Mouse (Mus musculus) limb, embryonic 11.5 days (tissue): ENCODE measurements around the gene Itih5. TPM values are rescaled to one million over a fixed set of nuclear protein-coding genes. Genes with fewer than 3 reads are reported as not detected.

ENCODE experiments used
- ATAC-seq: fragments of 200-750 bp; cut with Nextera tagmentation; 2 replicates; pipeline ENCODE4 v1.8.0; 2017; ENCODE audit warnings: low read depth; ENCODE audit not compliant: insufficient number of reproducible peaks, low FRiP score, low TSS enrichment
- DNase-seq: peaks from one replicate; pipeline ENCODE4 v3.0.0-alpha.2; 2015; ENCODE audit warnings: low spot score
- H3K27ac ChIP-seq: fragments of 300-500 bp; sonication (generic); replicated peaks from 2 replicates; pipeline ENCODE4 v1.5.1; 2014; ENCODE audit warnings: low read depth, mild to moderate bottlenecking, low read length
- H3K27me3 ChIP-seq: fragments of 300-500 bp; sonication (generic); 2 replicates; pipeline ENCODE4 v1.6.1; 2014; ENCODE audit warnings: mild to moderate bottlenecking, low read length, mixed read lengths; ENCODE audit not compliant: control insufficient read depth, insufficient read depth
- H3K36me3 ChIP-seq: fragments of 300-500 bp; sonication (generic); 2 replicates; pipeline ENCODE4 v1.6.1; 2014; ENCODE audit warnings: mild to moderate bottlenecking, low read length, moderate library complexity, mixed read lengths; ENCODE audit not compliant: control insufficient read depth, insufficient read depth
- H3K4me1 ChIP-seq: fragments of 300-500 bp; sonication (generic); 2 replicates; pipeline ENCODE4 v1.6.1; 2014; ENCODE audit warnings: low read length, mixed read lengths; ENCODE audit not compliant: control insufficient read depth, insufficient read depth
- H3K4me2 ChIP-seq: fragments of 300-500 bp; sonication (generic); 2 replicates; pipeline ENCODE4 v1.6.1; 2014; ENCODE audit warnings: low read depth, mild to moderate bottlenecking, moderate library complexity; ENCODE audit not compliant: severe bottlenecking
- H3K4me3 ChIP-seq: fragments of 300-500 bp; sonication (generic); 2 replicates; pipeline ENCODE4 v1.5.1; 2014; ENCODE audit warnings: low read depth, low read length
- H3K9ac ChIP-seq: fragments of 300-500 bp; sonication (generic); 2 replicates; pipeline ENCODE4 v1.6.1; 2014; ENCODE audit warnings: mild to moderate bottlenecking, low read length
- H3K9me3 ChIP-seq: fragments of 300-500 bp; sonication (generic); 2 replicates; pipeline ENCODE4 v1.6.1; 2016; ENCODE audit warnings: low read length; ENCODE audit not compliant: control insufficient read depth
- whole genome bisulfite sequencing: fragments of 180-500 bp; shearing (Covaris S2); extraction: QIAGEN DNeasy Blood & Tissue Kit; methylation state at CpG from one replicate; pipeline ENCODE4 v1.1.7; 2014; 5-methylcytosine and 5-hydroxymethylcytosine counted together
- polyA plus RNA-seq: library from polyadenylated mRNA; unstranded; fragments of >200 nt; fragmentation: Nextera tagmentation; extraction: Ambion mirVana; gene quantifications from 2 replicates; pipeline ENCODE4 v1.2.1, GENCODE M21; 2014

The Itih5 gene
- polyA plus RNA-seq, 1 experiment from 2014 or later, result 2.0 TPM

DNA sequence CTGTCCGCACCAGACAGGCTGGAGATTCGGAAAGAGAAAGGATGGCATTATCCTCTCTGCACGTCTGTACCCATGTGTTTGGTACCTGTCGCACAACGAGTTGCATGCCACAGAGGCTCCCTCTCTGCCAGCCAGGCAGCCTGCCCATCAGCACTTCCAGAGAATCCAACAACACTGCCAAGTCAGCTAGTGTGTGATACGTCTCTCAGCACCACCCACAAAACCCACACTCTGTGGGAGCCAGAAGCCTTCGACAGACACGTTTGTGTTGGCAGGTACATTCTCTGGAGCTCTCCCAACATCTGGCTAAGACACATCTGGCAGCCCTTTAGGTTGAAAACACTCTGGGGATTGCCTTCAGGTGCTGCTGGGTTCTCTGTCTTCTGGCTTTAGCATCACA lies 6.2 kb upstream of the Itih5 start:
- Histone ChIP-seq H3K27me3 (no peaks in the 10 kb centered on the region), H3K4me3 (no peak overlapping the region), H3K9me3 (no peaks in the 10 kb centered on the region), H3K36me3 (no peaks in the 10 kb centered on the region), H3K9ac (no peak overlapping the region), H3K4me2 (no peak overlapping the region), H3K27ac (no peak overlapping the region), H3K4me1 (peaks cover 7% of the 10 kb centered on the region; the same call in 1 of the 2 replicates)
- DNase-seq (no peak), ATAC-seq (no peak)
- WGBS, result 82% methylated on average over 8 of the region's 8 CpGs

DNA sequence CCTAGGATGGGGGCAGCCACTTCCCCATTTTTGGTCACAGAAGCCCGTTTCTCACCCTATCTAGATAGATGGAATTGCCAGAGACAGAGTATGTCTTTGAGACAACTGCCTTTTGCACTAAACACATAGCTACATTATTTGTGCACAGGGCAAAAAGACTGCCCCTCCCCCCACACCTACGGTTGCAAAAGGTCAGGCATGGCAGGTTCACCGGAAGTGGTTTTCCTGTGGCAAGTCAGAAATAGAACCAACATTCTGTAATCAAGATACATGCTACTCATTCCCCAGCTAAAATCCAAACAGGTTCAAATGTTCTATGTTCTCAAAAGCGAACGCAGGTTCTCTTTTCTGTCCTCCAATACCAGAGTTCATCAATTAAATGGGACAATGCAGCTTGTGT lies 781 bp upstream of the Itih5 start:
- no peaks in the 10 kb centered on the region for H3K36me3 ChIP-seq
- H3K4me2 ChIP-seq, result no peak overlapping the region
- DNase-seq (no peak), ATAC-seq (no peak)
- H3K27me3 ChIP-seq, result no peaks in the 10 kb centered on the region
- H3K9ac ChIP-seq, result no peak overlapping the region
- no peak overlapping the region for H3K27ac ChIP-seq
- H3K4me3 ChIP-seq, result no peak overlapping the region
- peaks cover 5% of the 10 kb centered on the region; the same call in 1 of the 2 replicates for H3K4me1 ChIP-seq
- 78% methylated on average over 5 of the region's 5 CpGs for WGBS
- H3K9me3 ChIP-seq, result no peaks in the 10 kb centered on the region

DNA sequence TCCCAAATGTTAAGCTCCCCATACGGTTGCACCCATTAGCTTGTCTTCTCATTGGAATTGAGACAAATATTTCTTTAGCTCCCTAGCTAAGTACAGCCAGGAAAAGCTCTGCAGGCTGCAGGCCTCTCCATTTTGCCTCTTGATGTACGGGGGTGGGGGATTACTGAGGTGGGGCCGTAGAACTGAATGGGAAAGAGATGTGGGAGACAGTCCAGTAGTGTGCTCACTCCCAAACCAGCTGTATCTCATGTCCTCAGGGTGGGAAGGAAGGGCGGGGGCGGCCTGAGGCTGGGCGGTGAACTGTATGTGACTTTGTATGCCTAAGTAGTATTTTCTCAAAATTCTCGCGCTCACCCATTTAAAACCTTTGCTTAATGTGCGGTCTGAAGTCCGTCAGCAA lies 3.8 kb downstream of the Itih5 start:
- H3K9ac ChIP-seq, result no peak overlapping the region
- WGBS, result 86% methylated on average over 10 of the region's 10 CpGs

DNA sequence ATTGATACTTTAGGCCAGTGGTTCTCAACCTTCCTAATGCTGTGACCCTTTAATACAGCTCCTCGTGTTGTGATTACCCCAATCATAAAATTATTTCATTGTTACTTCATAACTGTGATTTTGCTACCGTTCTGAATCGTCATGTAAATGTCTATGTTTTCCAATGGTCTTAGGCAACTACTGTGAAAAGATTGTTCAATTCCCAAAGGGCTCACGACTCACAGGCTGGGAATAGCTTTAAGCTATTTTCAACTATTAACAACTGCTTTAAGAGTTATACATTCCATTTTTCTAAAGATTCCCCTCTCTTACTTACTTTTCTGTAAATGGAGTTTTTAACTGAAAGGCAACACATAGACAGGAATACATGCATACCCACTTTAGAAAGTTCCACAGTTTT lies 8.6 kb downstream of the Itih5 start:
- DNase-seq (no peak), ATAC-seq (no peak)
- Histone ChIP-seq H3K9me3 (no peaks in the 10 kb centered on the region), H3K9ac (no peak overlapping the region), H3K27ac (no peak overlapping the region), H3K4me2 (no peak overlapping the region), H3K36me3 (no peaks in the 10 kb centered on the region), H3K4me1 (peaks cover 3% of the 10 kb centered on the region; the same call in 1 of the 2 replicates), H3K27me3 (no peaks in the 10 kb centered on the region), H3K4me3 (no peak overlapping the region)
- 92% methylated on average over 4 of the region's 4 CpGs for WGBS

More for the DNA sequence above, 3.8 kb downstream of the Itih5 start:
- H3K9me3 ChIP-seq, result no peaks in the 10 kb centered on the region
- H3K27ac ChIP-seq, result no peak overlapping the region
- no peak overlapping the region for H3K4me2 ChIP-seq
- H3K4me3 ChIP-seq, result no peak overlapping the region
- ATAC-seq (no peak), DNase-seq (no peak)
- no peaks in the 10 kb centered on the region for H3K27me3 ChIP-seq
- H3K4me1 ChIP-seq, result peaks cover 5% of the 10 kb centered on the region; the same call in 1 of the 2 replicates
- no peaks in the 10 kb centered on the region for H3K36me3 ChIP-seq

DNA sequence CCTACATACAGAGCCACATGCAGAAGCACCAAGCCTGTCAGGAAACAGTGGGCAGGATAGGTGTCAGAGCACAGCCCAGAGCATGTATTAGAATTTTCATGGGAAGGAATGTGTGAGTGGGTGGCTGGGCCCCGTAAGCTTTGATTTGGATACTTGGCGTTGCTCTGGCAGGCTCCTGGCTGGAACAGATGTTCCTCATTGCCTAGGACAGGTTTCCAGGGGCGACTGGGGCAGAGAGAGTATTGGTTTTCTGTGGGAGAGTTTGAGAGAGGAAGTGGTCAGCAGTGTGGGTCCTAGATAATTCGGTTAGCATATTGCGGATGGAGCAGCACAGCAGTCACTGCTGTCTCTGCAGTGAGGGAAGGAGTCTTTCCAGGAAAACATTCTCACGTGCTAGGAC lies 13.3 kb downstream of the Itih5 start:
- H3K9me3 ChIP-seq, result no peaks in the 10 kb centered on the region
- H3K27ac ChIP-seq, result no peak overlapping the region
- no peak overlapping the region for H3K4me2 ChIP-seq
- DNase-seq (peak; percentile 40), ATAC-seq (no peak)
- no peak overlapping the region for H3K9ac ChIP-seq
- H3K36me3 ChIP-seq, result no peaks in the 10 kb centered on the region
- H3K4me3 ChIP-seq, result no peak overlapping the region
- peaks cover 3% of the 10 kb centered on the region; the same call in 1 of the 2 replicates for H3K4me1 ChIP-seq
- H3K27me3 ChIP-seq, result no peaks in the 10 kb centered on the region
- WGBS, result 24% methylated on average over 6 of the region's 6 CpGs

DNA sequence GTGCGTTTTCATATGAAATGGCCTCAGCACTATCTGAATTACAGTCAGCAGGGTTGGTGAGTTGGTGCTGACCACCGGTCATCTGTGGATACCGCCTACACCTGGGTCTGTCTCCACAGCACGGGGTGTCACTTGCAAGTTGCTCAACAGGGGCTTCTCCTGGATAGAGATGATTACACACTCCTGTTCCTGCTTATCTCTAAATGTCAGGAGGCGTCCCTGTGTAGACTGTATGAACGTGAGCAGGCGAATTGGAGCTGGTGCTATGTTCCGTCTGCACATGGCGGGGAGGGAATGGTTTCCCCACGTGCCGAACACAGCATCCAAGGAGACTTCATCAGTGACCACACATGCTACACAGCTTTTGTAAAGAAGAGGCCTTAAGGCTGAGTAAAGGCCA lies 13.9 kb downstream of the Itih5 start:
- no peak overlapping the region for H3K4me3 ChIP-seq
- 92% methylated on average over 11 of the region's 11 CpGs for WGBS
- DNase-seq (no peak), ATAC-seq (no peak)
- no peak overlapping the region for H3K27ac ChIP-seq
- no peak overlapping the region for H3K9ac ChIP-seq
- H3K27me3 ChIP-seq, result no peaks in the 10 kb centered on the region
- H3K4me1 ChIP-seq, result peaks cover 3% of the 10 kb centered on the region; the same call in 1 of the 2 replicates
- H3K4me2 ChIP-seq, result no peak overlapping the region
- H3K9me3 ChIP-seq, result no peaks in the 10 kb centered on the region
- no peaks in the 10 kb centered on the region for H3K36me3 ChIP-seq

DNA sequence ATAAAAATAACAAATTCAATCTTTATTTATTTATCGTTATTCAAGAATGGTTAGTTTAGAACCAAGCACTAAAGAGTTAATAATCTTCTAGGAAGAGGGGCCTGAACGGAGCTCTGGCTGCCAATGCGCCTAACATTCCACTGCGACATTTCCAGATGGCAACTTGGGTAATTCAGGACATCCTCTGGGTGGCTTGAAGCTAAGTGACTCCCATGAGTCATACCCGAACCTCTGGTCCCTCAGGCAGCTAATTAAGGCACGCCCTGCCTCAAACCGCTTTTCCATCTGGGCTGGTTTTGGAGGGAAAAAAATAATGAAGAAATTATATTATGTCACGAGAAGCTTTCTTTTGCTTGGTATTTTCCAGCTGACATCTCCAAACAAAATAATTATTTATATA lies 14.6 kb downstream of the Itih5 start:
- no peak for ATAC-seq
- DNase-seq, result no peak
- no peaks in the 10 kb centered on the region for H3K9me3 ChIP-seq
- H3K9ac ChIP-seq, result no peak overlapping the region
- 40% methylated on average over 8 of the region's 8 CpGs for WGBS
- H3K36me3 ChIP-seq, result no peaks in the 10 kb centered on the region
- H3K27me3 ChIP-seq, result no peaks in the 10 kb centered on the region
- peaks cover 3% of the 10 kb centered on the region; the same call in 1 of the 2 replicates for H3K4me1 ChIP-seq
- H3K4me3 ChIP-seq, result no peak overlapping the region
- no peak overlapping the region for H3K27ac ChIP-seq
- no peak overlapping the region for H3K4me2 ChIP-seq

DNA sequence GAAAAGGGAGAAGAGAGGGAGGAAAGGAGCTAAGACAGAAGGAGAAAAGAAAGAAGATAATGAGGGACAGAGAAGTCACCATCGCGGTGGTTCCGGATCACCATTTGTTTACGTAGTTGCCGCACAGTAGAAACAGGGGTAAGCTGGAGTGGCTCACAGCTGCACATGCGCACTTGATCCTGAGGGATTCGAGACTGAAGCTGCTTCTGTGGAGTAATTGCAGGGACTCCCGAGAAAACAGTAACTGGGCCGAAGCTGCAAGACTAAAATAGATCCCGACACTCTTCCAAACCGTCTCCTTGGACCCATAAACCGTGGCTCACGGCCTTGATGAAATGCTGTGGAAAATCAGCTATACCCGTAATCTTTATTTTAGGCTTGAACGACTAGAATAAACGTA lies 16.6 kb downstream of the Itih5 start:
- Histone ChIP-seq H3K27ac (no peak overlapping the region), H3K4me3 (no peak overlapping the region), H3K9me3 (no peaks in the 10 kb centered on the region), H3K27me3 (no peaks in the 10 kb centered on the region), H3K9ac (no peak overlapping the region), H3K4me2 (no peak overlapping the region), H3K36me3 (no peaks in the 10 kb centered on the region), H3K4me1 (peaks cover 3% of the 10 kb centered on the region; the same call in 1 of the 2 replicates)
- WGBS, result 90% methylated on average over 16 of the region's 16 CpGs
- DNase-seq, result no peak
- ATAC-seq, result no peak

DNA sequence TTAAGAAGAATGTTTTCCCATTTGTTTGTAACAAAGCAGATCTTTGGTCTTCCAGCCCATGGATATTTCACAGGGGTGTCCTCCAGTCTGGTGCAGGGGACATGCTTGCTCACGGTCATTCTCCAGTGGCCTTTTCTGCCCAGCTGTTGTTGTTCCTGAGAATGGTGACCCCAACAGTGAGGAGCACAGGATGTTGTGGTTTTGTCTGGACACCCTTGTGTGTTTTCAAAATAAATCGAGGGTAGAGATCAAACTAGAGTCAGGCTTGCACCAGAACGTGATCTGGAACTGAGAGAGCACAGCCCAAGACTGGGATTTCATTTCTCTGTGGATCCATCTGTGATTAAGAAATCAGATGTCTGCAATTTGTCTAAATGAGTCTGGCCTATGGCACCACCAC lies 40.2 kb downstream of the Itih5 start:
- no peaks in the 10 kb centered on the region for H3K4me1 ChIP-seq
- 73% methylated on average over 3 of the region's 3 CpGs for WGBS

More for the DNA sequence above, 40.2 kb downstream of the Itih5 start:
- no peak overlapping the region for H3K27ac ChIP-seq
- no peaks in the 10 kb centered on the region for H3K36me3 ChIP-seq
- H3K9me3 ChIP-seq, result no peaks in the 10 kb centered on the region
- ATAC-seq (no peak), DNase-seq (no peak)
- no peak overlapping the region for H3K4me2 ChIP-seq
- no peak overlapping the region for H3K9ac ChIP-seq
- no peaks in the 10 kb centered on the region for H3K27me3 ChIP-seq
- H3K4me3 ChIP-seq, result no peak overlapping the region
